In the genomic region with DNA sequence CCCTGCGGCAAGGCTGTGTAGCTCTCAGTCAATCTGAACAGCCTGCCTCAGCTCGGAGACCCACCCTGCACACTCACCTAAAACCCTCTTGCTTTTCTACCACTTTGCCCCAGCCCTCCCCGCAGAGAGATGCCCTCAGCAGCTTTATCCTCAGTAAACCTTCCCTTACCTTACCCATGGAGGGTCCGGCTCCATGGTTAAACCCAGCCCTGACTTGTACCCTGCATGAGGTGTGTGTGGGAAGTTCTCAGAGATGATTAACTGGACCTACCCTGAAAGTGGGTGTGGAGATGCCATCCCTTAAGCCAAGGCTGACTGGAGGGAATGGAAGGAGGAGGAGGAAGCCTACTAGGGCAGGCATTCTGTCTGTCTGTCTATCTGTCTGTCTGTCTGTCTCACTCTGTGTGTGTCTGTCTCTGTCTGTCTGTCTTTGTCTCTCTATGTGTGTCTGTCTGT, we compare ENCODE assay signal across 12 mouse cellular contexts.
"Had no signal": no experiment of that assay in that cellular context is flagged by ENCODE, and none has a peak within 500 bp of the region (broad histone marks: within the 10 kb centered on the region; RNA-seq: fewer than 3 reads in every experiment).

No protein-coding gene starts in this region.

- H3K4me3 ChIP-seq: intestine, embryonic 15.5 days; limb, embryonic 12.5 days; liver, embryonic 13.5 days; lung, embryonic 15.5 days; midbrain, embryonic 12.5 days had no signal

- H3K9me3 ChIP-seq: intestine, embryonic 15.5 days; limb, embryonic 12.5 days; lung, embryonic 15.5 days; midbrain, embryonic 12.5 days had no signal

- H3K27me3 ChIP-seq: intestine, embryonic 15.5 days; limb, embryonic 12.5 days; liver, embryonic 13.5 days; lung, embryonic 15.5 days; midbrain, embryonic 12.5 days had no signal

- ATAC-seq: intestine, embryonic 15.5 days; liver, postnatal 0 days had no signal

- DNase-seq: layer of hippocampus, adult 9-11 months; layer of hippocampus, postnatal 36 days; liver; liver, embryonic 13.5 days; liver, postnatal 0 days; lung, postnatal 14 days; right cerebral cortex, postnatal 14 days; thymus, postnatal 4 days had no signal

- H3K27ac ChIP-seq: intestine, embryonic 15.5 days; limb, embryonic 12.5 days; liver, embryonic 13.5 days; lung, embryonic 15.5 days; midbrain, embryonic 12.5 days had no signal

- H3K36me3 ChIP-seq: intestine, embryonic 15.5 days; limb, embryonic 12.5 days; liver, embryonic 13.5 days; lung, embryonic 15.5 days; midbrain, embryonic 12.5 days had no signal

- H3K4me2 ChIP-seq: intestine, embryonic 15.5 days; limb, embryonic 12.5 days; liver, embryonic 13.5 days; lung, embryonic 15.5 days; midbrain, embryonic 12.5 days had no signal

- H3K9ac ChIP-seq: intestine, embryonic 15.5 days; limb, embryonic 12.5 days; liver, embryonic 13.5 days; liver, postnatal 0 days; lung, embryonic 15.5 days; midbrain, embryonic 12.5 days had no signal

- H3K4me1 ChIP-seq: intestine, embryonic 15.5 days; liver, embryonic 13.5 days; lung, embryonic 15.5 days; midbrain, embryonic 12.5 days had no signal
